Mouse (Mus musculus): ENCODE results near the gene Ptpro.

- TF ChIP-seq CTCF (conservative IDR thresholded peaks at IDR 0.05; ENCODE audit: low read length) (no peak), POU5F1 (IDR thresholded peaks at IDR 0.05; ENCODE audit: borderline replicate concordance, low read length) (no peak)
Measured at GRCm38 (mm10) chr6:137456064-137456463, 203.9 kb downstream of the Ptpro start.

All from E14TG2a.4 (cell line).